13 mouse cellular contexts compared by ENCODE assay signal in genomic region chr13:63186642-63187041, GRCm38 (mm10).
DNase-seq lines count a peak whose midpoint lies in the region; ATAC-seq and TF ChIP-seq lines count a peak whose summit lies in the region.
"Had no signal": no experiment of that assay in that cellular context is flagged by ENCODE, and none has a peak within 500 bp of the region (broad histone marks: within the 10 kb centered on the region; RNA-seq: fewer than 3 reads in every experiment).

No protein-coding gene starts in this region.

- H3K4me1 ChIP-seq in heart, embryonic 10.5 days = peaks cover 27% of the 10 kb centered on the region
- H3K4me1 ChIP-seq in kidney, postnatal 0 days (replicated peaks; ENCODE audit: insufficient read depth, low read length) = peaks cover 22% of the 10 kb centered on the region
- peaks cover 25% of the 10 kb centered on the region for H3K4me1 ChIP-seq in embryonic facial prominence, embryonic 14.5 days (ENCODE audit: control insufficient read depth, insufficient read depth, low read length)
- H3K4me1 ChIP-seq in midbrain, embryonic 16.5 days (ENCODE audit: control insufficient read depth, insufficient read depth, low read length) = peaks cover 6% of the 10 kb centered on the region

- no peak for DNase-seq in heart, embryonic 10.5 days (ENCODE audit: low spot score)
- no peak for DNase-seq in heart, adult 18-20 months
- no peak for DNase-seq in kidney, postnatal 0 days (ENCODE audit: low spot score)
- DNase-seq in kidney, adult 18-20 months = no peak
- DNase-seq in embryonic facial prominence, embryonic 14.5 days (ENCODE audit: low spot score) = no peak
- DNase-seq in thymus, postnatal 14 days = no peak
- DNase-seq in frontal cortex, postnatal 14 days (ENCODE audit: low spot score in 2 of 2) = no peak
- DNase-seq: adrenal gland, adult 8-10 months; spleen, adult 18-20 months; thymus, postnatal 36 days had no signal

- peak overlapping the region; percentile 79 for H3K27ac ChIP-seq in heart, embryonic 10.5 days
- H3K27ac ChIP-seq in kidney, postnatal 0 days = peak overlapping the region; percentile 87
- H3K27ac ChIP-seq in embryonic facial prominence, embryonic 14.5 days (replicated peaks; ENCODE audit: low read depth, low read length) = peak overlapping the region; percentile 80
- H3K27ac ChIP-seq in midbrain, embryonic 16.5 days (ENCODE audit: low read length) = no peak overlapping the region
- H3K27ac ChIP-seq: liver, embryonic 14.5 days had no signal

- H3K9me3 ChIP-seq in heart, embryonic 10.5 days = no peaks in the 10 kb centered on the region
- H3K9me3 ChIP-seq in kidney, postnatal 0 days (replicated peaks; ENCODE audit: low read length) = no peaks in the 10 kb centered on the region
- H3K9me3 ChIP-seq in embryonic facial prominence, embryonic 14.5 days (ENCODE audit: control insufficient read depth, low read length) = no peaks in the 10 kb centered on the region
- no peaks in the 10 kb centered on the region for H3K9me3 ChIP-seq in midbrain, embryonic 16.5 days (replicated peaks; ENCODE audit: control insufficient read depth, low read length, poor library complexity, severe bottlenecking)

- H3K27me3 ChIP-seq in heart, embryonic 10.5 days (ENCODE audit: insufficient read depth, poor library complexity, severe bottlenecking) = no peaks in the 10 kb centered on the region
- H3K27me3 ChIP-seq in kidney, postnatal 0 days (ENCODE audit: insufficient read depth, low read length) = no peaks in the 10 kb centered on the region
- no peaks in the 10 kb centered on the region for H3K27me3 ChIP-seq in embryonic facial prominence, embryonic 14.5 days (replicated peaks; ENCODE audit: control insufficient read depth, insufficient read depth, low read length)
- H3K27me3 ChIP-seq in midbrain, embryonic 16.5 days (ENCODE audit: control insufficient read depth, insufficient read depth, low read depth, low read length) = no peaks in the 10 kb centered on the region
- H3K27me3 ChIP-seq: Patski had no signal

- H3K36me3 ChIP-seq in heart, embryonic 10.5 days = no peaks in the 10 kb centered on the region
- no peaks in the 10 kb centered on the region for H3K36me3 ChIP-seq in kidney, postnatal 0 days (ENCODE audit: insufficient read depth, low read length)
- peaks cover 6% of the 10 kb centered on the region; the same call in 1 of the 2 replicates for H3K36me3 ChIP-seq in embryonic facial prominence, embryonic 14.5 days (ENCODE audit: control insufficient read depth, insufficient read depth, low read length)
- no peaks in the 10 kb centered on the region for H3K36me3 ChIP-seq in midbrain, embryonic 16.5 days (ENCODE audit: control insufficient read depth, insufficient read depth, low read length)

- H3K4me2 ChIP-seq in kidney, postnatal 0 days (ENCODE audit: low read length) = no peak overlapping the region
- H3K4me2 ChIP-seq in embryonic facial prominence, embryonic 14.5 days (ENCODE audit: low read depth, low read length) = no peak overlapping the region
- H3K4me2 ChIP-seq in midbrain, embryonic 16.5 days (ENCODE audit: low read length) = no peak overlapping the region

- TF ChIP-seq CTCF in kidney, postnatal 0 days (IDR thresholded peaks at IDR 0.05; ENCODE audit: low read depth) = no peak

- H3K4me3 ChIP-seq in heart, embryonic 10.5 days = no peak overlapping the region
- no peak overlapping the region for H3K4me3 ChIP-seq in kidney, postnatal 0 days (replicated peaks; ENCODE audit: low read depth, low read length)
- H3K4me3 ChIP-seq in embryonic facial prominence, embryonic 14.5 days (ENCODE audit: low read depth, low read length) = no peak overlapping the region
- no peak overlapping the region for H3K4me3 ChIP-seq in midbrain, embryonic 16.5 days (ENCODE audit: low read depth, low read length)

- ATAC-seq in kidney, postnatal 0 days (replicated peaks; ENCODE audit: low FRiP score, low read depth) = no peak; the same call in 1 of the 2 replicates
- no peak for ATAC-seq in embryonic facial prominence, embryonic 14.5 days (ENCODE audit: low read depth)
- 0 out of 2 replicates have a peak, but pooled peaks have one; percentile 36 for ATAC-seq in midbrain, embryonic 16.5 days

- no peak overlapping the region for H3K9ac ChIP-seq in kidney, postnatal 0 days (ENCODE audit: low read depth, low read length)
- H3K9ac ChIP-seq in embryonic facial prominence, embryonic 14.5 days (ENCODE audit: low read depth, low read length) = no peak overlapping the region
- H3K9ac ChIP-seq in midbrain, embryonic 16.5 days (ENCODE audit: low read depth, low read length) = 0 out of 2 replicates have a peak overlapping the region, but pooled peaks have one; percentile 1
- H3K9ac ChIP-seq: liver, embryonic 14.5 days had no signal

- whole genome bisulfite sequencing in heart, embryonic 10.5 days = 75% methylated on average over 1 of the region's 1 CpGs
- 52% methylated on average over 1 of the region's 1 CpGs for WGBS in kidney, postnatal 0 days
- WGBS in embryonic facial prominence, embryonic 14.5 days = 33% methylated on average over 1 of the region's 1 CpGs
- 95% methylated on average over 1 of the region's 1 CpGs for WGBS in midbrain, embryonic 16.5 days
